Mouse (Mus musculus): Measurements from ENCODE around the gene Trim3. TPM values are rescaled to one million over a fixed set of nuclear protein-coding genes. Genes with fewer than 3 reads are reported as not detected.

Trim3 gene
- polyA plus RNA-seq (2012; rRNA removed; ENCODE audit: low replicate concordance), result 47.8 and 65.0 TPM in 2 replicates

DNA sequence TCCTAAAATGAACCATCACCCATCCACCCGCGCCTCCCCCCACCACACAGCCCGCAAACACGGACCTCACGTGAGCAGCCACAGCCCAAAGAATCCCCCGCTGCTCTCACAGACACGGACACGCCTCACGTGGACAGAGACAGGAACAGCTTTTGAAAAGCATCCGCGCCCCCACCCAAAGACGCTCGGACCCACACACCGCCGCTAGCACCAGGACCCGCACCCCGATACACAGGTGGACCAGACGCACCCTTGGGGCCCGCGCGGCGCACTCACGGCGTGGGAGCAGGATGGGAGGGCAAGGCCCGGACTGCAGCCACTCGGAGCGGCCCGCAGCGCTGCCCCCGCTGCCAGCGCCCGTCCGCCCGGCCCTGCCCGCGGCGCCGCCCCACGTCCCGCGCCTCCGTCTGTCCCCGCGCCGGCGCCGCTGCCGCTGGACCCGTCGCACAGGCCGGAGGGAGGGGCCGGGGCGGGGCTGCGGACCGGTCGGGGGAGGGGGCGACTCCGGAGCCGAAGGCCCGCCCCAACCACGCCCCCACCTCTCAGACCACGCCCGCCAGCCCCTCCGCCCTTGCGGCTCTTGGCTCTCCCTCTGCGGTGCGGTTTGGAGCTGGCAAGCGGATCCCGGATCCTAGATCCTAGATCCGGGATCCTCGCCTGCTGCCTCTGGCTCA lies at the start of gene Trim3:
Gene Trim3, minus strand, starts transcription at position 445 of the 674 bp plus-strand sequence.

DNA sequence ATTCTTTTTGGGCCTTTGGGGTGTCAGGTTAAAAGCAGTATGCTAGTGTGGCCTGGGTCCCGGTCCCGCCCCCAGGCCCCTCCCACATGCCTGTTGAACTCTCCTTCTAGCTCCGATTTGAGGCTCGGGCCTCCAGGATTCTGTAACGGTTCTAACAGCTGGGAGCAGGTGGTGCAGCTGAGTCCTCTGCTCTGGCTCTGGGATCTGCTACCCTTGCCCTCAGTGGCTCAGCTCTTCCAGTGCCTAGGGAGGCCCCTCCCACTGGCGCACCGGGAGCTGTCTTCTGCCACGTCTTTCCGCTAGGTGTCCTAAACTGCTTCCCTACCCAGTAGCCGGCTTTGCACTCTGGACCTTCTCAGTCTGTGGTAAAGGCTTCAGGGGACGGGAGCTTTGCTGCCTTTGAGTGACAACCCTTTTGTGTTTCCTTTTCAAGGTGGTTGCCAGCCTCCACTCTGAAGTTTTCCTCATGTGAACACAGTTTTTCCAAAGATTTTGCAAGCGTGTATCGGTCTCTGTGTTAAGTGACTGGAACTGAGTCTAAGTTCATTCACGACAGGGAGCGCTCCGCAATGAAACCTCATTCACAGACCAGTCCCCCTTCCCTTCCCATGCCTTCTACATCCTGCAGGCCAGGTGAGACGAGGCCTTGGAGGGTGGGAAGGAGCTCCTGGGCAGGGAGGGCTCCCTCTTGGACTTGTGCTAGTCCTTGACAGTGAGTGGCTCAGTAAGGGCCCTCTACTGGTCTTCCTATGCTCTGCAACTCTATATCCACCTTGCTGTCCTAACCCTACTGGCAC lies 17.5 kb upstream of the Trim3 start, which contains the start of gene Dnhd1:
Gene Dnhd1, plus strand, starts transcription at position 189 of the 797 bp plus-strand sequence.

DNA sequence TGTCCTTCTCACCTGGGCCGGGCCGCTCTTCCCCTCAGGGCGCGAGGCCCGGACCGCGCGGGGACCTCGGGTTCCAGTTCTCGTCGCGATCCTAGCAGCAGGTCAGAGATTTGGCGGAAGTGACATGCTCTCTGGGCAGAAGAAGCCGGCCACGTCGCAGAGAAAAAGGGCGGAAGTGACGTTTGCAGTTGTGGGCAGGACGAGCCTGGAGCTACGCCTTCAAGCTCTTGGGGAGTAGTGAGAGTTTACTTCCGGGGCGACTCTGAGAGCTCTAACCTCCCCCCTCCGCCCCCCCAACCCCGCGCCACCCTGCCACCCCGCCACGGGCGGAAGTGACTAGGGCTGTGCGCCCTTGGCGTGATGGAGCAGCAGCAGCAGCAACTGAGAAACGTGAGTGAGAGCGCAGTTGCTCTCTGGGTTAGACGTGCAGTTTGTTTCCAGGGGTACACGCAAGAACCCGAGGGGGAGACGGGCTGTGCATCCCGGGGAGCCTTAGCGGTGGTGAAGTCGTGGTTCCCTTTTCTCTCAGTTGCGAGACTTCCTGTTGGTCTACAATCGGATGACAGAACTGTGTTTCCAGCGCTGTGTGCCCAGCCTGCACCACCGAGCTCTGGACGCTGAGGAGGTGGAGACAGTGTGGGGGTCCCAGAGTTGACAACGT lies 7.0 kb upstream of the Trim3 start, which contains the start of the genes Arfip2 and Gm45799:
Gene Arfip2, minus strand, starts transcription at position 184 of the 661 bp plus-strand sequence.
Gene Gm45799, plus strand, starts transcription at position 320 of the 661 bp plus-strand sequence.

DNA sequence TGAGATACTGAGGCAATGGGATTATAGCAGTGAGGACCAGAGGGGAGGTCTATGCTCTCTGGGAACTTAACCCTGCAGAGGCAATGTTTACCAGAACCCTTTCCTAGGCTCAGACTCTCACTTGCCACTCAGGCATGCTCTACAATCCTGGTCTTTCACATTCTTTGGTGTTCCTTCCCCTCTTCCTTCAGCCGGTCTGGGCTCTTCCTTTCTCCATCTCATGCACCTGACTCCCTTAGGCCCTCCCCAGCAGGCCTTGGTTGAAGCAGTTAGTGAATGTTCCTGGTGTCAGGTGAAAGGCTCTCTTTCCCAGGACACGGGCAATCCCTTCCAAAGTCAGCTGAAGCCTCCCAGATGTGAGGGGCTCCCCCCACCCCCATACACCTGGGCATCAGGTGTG lies 6.4 kb upstream of the Trim3 start, which contains the start of gene Timm10b:
Gene Timm10b, plus strand, starts transcription at position 301 of the 400 bp plus-strand sequence.

DNA sequence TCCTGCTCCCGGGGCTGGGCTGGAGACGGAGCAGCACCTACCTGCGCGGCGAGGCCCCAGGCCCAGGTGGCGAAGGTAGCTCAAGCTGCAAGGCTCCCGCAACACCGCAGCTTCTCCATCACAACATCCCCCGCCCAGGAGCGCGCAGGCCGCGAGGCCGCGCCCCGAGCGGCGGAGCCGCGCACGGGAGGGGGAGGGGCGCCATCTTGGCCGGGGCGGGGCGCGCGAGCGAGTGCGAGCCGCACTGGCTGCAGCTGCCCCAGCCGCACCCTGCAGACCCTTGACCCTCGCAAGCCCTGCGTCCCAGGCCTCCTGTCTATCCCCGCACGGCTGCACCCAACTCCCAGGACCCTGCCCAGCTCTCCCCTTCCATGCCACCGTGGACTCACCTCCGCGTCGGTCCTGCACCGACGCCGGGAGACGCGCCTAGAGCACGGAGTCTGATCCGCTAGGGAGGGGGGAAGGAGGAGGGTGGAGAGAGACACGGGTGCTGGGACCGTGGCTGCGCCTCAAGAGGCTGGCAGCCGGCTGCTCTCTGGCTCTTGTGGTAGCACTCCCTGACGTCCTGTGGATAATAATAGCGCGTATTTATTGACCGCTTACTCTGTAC lies 52.2 kb downstream of the Trim3 start, which contains the start of gene Apbb1:
Gene Apbb1, minus strand, starts transcription at position 560 of the 610 bp plus-strand sequence.

Other genes with a start within 250 kb of the Trim3 start
- 59.1 and 65.1 TPM in 2 replicates for gene Fam160a2, start 233.5 kb downstream of the Trim3 start, polyA plus RNA-seq (2012; rRNA removed; ENCODE audit: low replicate concordance)
- gene Cnga4, start 229.0 kb downstream of the Trim3 start, polyA plus RNA-seq (2012; rRNA removed; ENCODE audit: low replicate concordance), result 0.27 and 0.30 TPM in 2 replicates
- not detected in 2 replicates for gene Cckbr, start 207.8 kb downstream of the Trim3 start, polyA plus RNA-seq (2012; rRNA removed; ENCODE audit: low replicate concordance)
- gene Cavin3, start 151.3 kb downstream of the Trim3 start, polyA plus RNA-seq (2012; rRNA removed; ENCODE audit: low replicate concordance), result 92.9 and 226 TPM in 2 replicates
- 69.1 and 110 TPM in 2 replicates for gene Smpd1, start 79.2 kb downstream of the Trim3 start, polyA plus RNA-seq (2012; rRNA removed; ENCODE audit: low replicate concordance)
- gene Apbb1, start 51.9 kb downstream of the Trim3 start, polyA plus RNA-seq (2012; rRNA removed; ENCODE audit: low replicate concordance), result 23.3 and 35.9 TPM in 2 replicates
- gene Hpx, start 33.4 kb downstream of the Trim3 start, polyA plus RNA-seq (2012; rRNA removed; ENCODE audit: low replicate concordance), result 1.1 and 13.0 TPM in 2 replicates
- gene Timm10b, start 6.5 kb upstream of the Trim3 start, polyA plus RNA-seq (2012; rRNA removed; ENCODE audit: low replicate concordance), result 143 and 164 TPM in 2 replicates
- gene Arfip2, start 6.8 kb upstream of the Trim3 start, polyA plus RNA-seq (2012; rRNA removed; ENCODE audit: low replicate concordance), result 58.6 and 60.8 TPM in 2 replicates
- gene Gm45799, start 7.0 kb upstream of the Trim3 start, polyA plus RNA-seq (2012; rRNA removed; ENCODE audit: low replicate concordance), result 262 and 505 TPM in 2 replicates
- gene Dnhd1, start 17.3 kb upstream of the Trim3 start, polyA plus RNA-seq (2012; rRNA removed; ENCODE audit: low replicate concordance), result 2.3 and 5.4 TPM in 2 replicates
- 124 and 195 TPM in 2 replicates for gene Ilk, start 103.0 kb upstream of the Trim3 start, polyA plus RNA-seq (2012; rRNA removed; ENCODE audit: low replicate concordance)
- 8.2 and 10.6 TPM in 2 replicates for gene Rrp8, start 103.8 kb upstream of the Trim3 start, polyA plus RNA-seq (2012; rRNA removed; ENCODE audit: low replicate concordance)
- gene Taf10, start 110.8 kb upstream of the Trim3 start, polyA plus RNA-seq (2012; rRNA removed; ENCODE audit: low replicate concordance), result 320 and 670 TPM in 2 replicates
- gene Tpp1, start 118.7 kb upstream of the Trim3 start, polyA plus RNA-seq (2012; rRNA removed; ENCODE audit: low replicate concordance), result 156 and 246 TPM in 2 replicates
- gene Dchs1, start 154.1 kb upstream of the Trim3 start, polyA plus RNA-seq (2012; rRNA removed; ENCODE audit: low replicate concordance), result 11.7 and 15.2 TPM in 2 replicates
- gene Mrpl17, start 177.5 kb upstream of the Trim3 start, polyA plus RNA-seq (2012; rRNA removed; ENCODE audit: low replicate concordance), result 220 and 240 TPM in 2 replicates